Mouse (Mus musculus): Measurements from ENCODE around the gene Dennd5b. TPM values are rescaled to one million over a fixed set of nuclear protein-coding genes. Genes with fewer than 3 reads are reported as not detected.
A peak's percentile ranks its signal among the peaks of the same experiment; 100 is the strongest.

Dennd5b gene
- total and polyA plus RNA-seq, 2 experiments from 2014 or later = 11.9 to 42.4 TPM

- no peak for TF ChIP-seq CTCF (IDR thresholded peaks at IDR 0.05; ENCODE audit: low read depth)
- Histone ChIP-seq H3K4me1 (ENCODE audit: insufficient read depth, low read length) (peaks cover 4% of the 10 kb centered on the region; the same call in 1 of the 2 replicates), H3K9me3 (ENCODE audit: low read length) (no peaks in the 10 kb centered on the region), H3K9ac (replicated peaks; ENCODE audit: low read length) (peak overlapping the region; percentile 96), H3K27ac (peak overlapping the region; percentile 96), H3K4me3 (ENCODE audit: low read length) (peak overlapping the region; percentile 97), H3K36me3 (ENCODE audit: insufficient read depth, low read length) (no peaks in the 10 kb centered on the region), H3K27me3 (ENCODE audit: insufficient read depth, low read length) (no peaks in the 10 kb centered on the region), H3K4me2 (ENCODE audit: low read depth, low read length) (peak overlapping the region; percentile 74)
- WGBS = 11% methylated on average over 7 of the region's 7 CpGs
- DNase-seq (ENCODE audit: low spot score) = no peak
- ATAC-seq = no peak
These were observed 413 bp upstream of the Dennd5b start for GRCm38 (mm10) chr6:149101943-149102243.

- H3K27ac ChIP-seq = peak overlapping the region; percentile 96
- DNase-seq (ENCODE audit: low spot score) (peak; percentile 77), ATAC-seq (peak; percentile 62)
- H3K4me3 ChIP-seq (ENCODE audit: low read length) = peak overlapping the region; percentile 97
- H3K9me3 ChIP-seq (ENCODE audit: low read length) = no peaks in the 10 kb centered on the region
- H3K9ac ChIP-seq (replicated peaks; ENCODE audit: low read length) = peak overlapping the region; percentile 96
- H3K27me3 ChIP-seq (ENCODE audit: insufficient read depth, low read length) = no peaks in the 10 kb centered on the region
- H3K4me1 ChIP-seq (ENCODE audit: insufficient read depth, low read length) = peaks cover 4% of the 10 kb centered on the region; the same call in 1 of the 2 replicates
- no peak; the same call in none of the 2 replicates for TF ChIP-seq CTCF (IDR thresholded peaks at IDR 0.05; ENCODE audit: low read depth)
- H3K4me2 ChIP-seq (ENCODE audit: low read depth, low read length) = peak overlapping the region; percentile 74
- H3K36me3 ChIP-seq (ENCODE audit: insufficient read depth, low read length) = no peaks in the 10 kb centered on the region
- under 1% methylated on average over 52 of the region's 52 CpGs for WGBS
These were observed 1.1 kb downstream of the Dennd5b start for GRCm38 (mm10) chr6:149100174-149101075.

- ATAC-seq (no peak), DNase-seq (ENCODE audit: low spot score) (no peak)
- H3K36me3 ChIP-seq (ENCODE audit: insufficient read depth, low read length) = no peaks in the 10 kb centered on the region
- H3K4me2 ChIP-seq (ENCODE audit: low read depth, low read length) = peak overlapping the region; percentile 74
- H3K9ac ChIP-seq (replicated peaks; ENCODE audit: low read length) = no peak overlapping the region
- no peaks in the 10 kb centered on the region for H3K9me3 ChIP-seq (ENCODE audit: low read length)
- H3K27me3 ChIP-seq (ENCODE audit: insufficient read depth, low read length) = no peaks in the 10 kb centered on the region
- peaks cover 4% of the 10 kb centered on the region; the same call in 1 of the 2 replicates for H3K4me1 ChIP-seq (ENCODE audit: insufficient read depth, low read length)
- no peak for TF ChIP-seq CTCF (IDR thresholded peaks at IDR 0.05; ENCODE audit: low read depth)
- H3K27ac ChIP-seq = no peak overlapping the region
- H3K4me3 ChIP-seq (ENCODE audit: low read length) = peak overlapping the region; percentile 97; the same call in 1 of the 2 replicates
These were observed 2.5 kb downstream of the Dennd5b start for GRCm38 (mm10) chr6:149098993-149099392.

- Histone ChIP-seq H3K9me3 (ENCODE audit: low read length) (no peaks in the 10 kb centered on the region), H3K4me1 (ENCODE audit: insufficient read depth, low read length) (peaks cover 4% of the 10 kb centered on the region; the same call in 1 of the 2 replicates), H3K27ac (no peak overlapping the region), H3K27me3 (ENCODE audit: insufficient read depth, low read length) (no peaks in the 10 kb centered on the region), H3K9ac (replicated peaks; ENCODE audit: low read length) (no peak overlapping the region), H3K4me3 (ENCODE audit: low read length) (no peak overlapping the region), H3K4me2 (ENCODE audit: low read depth, low read length) (no peak overlapping the region), H3K36me3 (ENCODE audit: insufficient read depth, low read length) (no peaks in the 10 kb centered on the region)
- WGBS = 100% methylated on average over 1 of the region's 1 CpGs
- ATAC-seq (no peak), DNase-seq (ENCODE audit: low spot score) (no peak)
- TF ChIP-seq CTCF (IDR thresholded peaks at IDR 0.05; ENCODE audit: low read depth) = no peak
These were observed 4.2 kb downstream of the Dennd5b start for GRCm38 (mm10) chr6:149097276-149097675.

GRCm38 (mm10) chr6:149096233-149096632 is 5.2 kb downstream of the Dennd5b start:
- DNase-seq (ENCODE audit: low spot score) (no peak), ATAC-seq (no peak)
- Histone ChIP-seq H3K9ac (replicated peaks; ENCODE audit: low read length) (no peak overlapping the region), H3K4me1 (ENCODE audit: insufficient read depth, low read length) (peaks cover 4% of the 10 kb centered on the region; the same call in 1 of the 2 replicates), H3K4me3 (ENCODE audit: low read length) (no peak overlapping the region), H3K27ac (no peak overlapping the region), H3K36me3 (ENCODE audit: insufficient read depth, low read length) (no peaks in the 10 kb centered on the region), H3K4me2 (ENCODE audit: low read depth, low read length) (no peak overlapping the region), H3K9me3 (ENCODE audit: low read length) (no peaks in the 10 kb centered on the region), H3K27me3 (ENCODE audit: insufficient read depth, low read length) (no peaks in the 10 kb centered on the region)
- WGBS = 89% methylated on average over 2 of the region's 2 CpGs
- TF ChIP-seq CTCF (IDR thresholded peaks at IDR 0.05; ENCODE audit: low read depth) = no peak

GRCm38 (mm10) chr6:149095389-149095788 is 6.1 kb downstream of the Dennd5b start:
- ATAC-seq = no peak
- peak; percentile 28 for DNase-seq (ENCODE audit: low spot score)
- Histone ChIP-seq H3K9ac (replicated peaks; ENCODE audit: low read length) (no peak overlapping the region), H3K4me3 (ENCODE audit: low read length) (no peak overlapping the region), H3K9me3 (ENCODE audit: low read length) (no peaks in the 10 kb centered on the region), H3K4me1 (ENCODE audit: insufficient read depth, low read length) (peaks cover 4% of the 10 kb centered on the region; the same call in 1 of the 2 replicates), H3K4me2 (ENCODE audit: low read depth, low read length) (no peak overlapping the region), H3K27ac (no peak overlapping the region), H3K27me3 (ENCODE audit: insufficient read depth, low read length) (no peaks in the 10 kb centered on the region), H3K36me3 (ENCODE audit: insufficient read depth, low read length) (no peaks in the 10 kb centered on the region)
- TF ChIP-seq CTCF (IDR thresholded peaks at IDR 0.05; ENCODE audit: low read depth) = no peak
- 44% methylated on average over 6 of the region's 6 CpGs for WGBS

- H3K27me3 ChIP-seq (ENCODE audit: insufficient read depth, low read length) = no peaks in the 10 kb centered on the region
- no peak overlapping the region for H3K9ac ChIP-seq (replicated peaks; ENCODE audit: low read length)
- H3K36me3 ChIP-seq (ENCODE audit: insufficient read depth, low read length) = no peaks in the 10 kb centered on the region
- no peak overlapping the region for H3K4me2 ChIP-seq (ENCODE audit: low read depth, low read length)
- no peak for TF ChIP-seq CTCF (IDR thresholded peaks at IDR 0.05; ENCODE audit: low read depth)
- H3K4me3 ChIP-seq (ENCODE audit: low read length) = no peak overlapping the region
- DNase-seq (ENCODE audit: low spot score) = no peak
- no peaks in the 10 kb centered on the region for H3K9me3 ChIP-seq (ENCODE audit: low read length)
- H3K4me1 ChIP-seq (ENCODE audit: insufficient read depth, low read length) = peaks cover 2% of the 10 kb centered on the region; the same call in 1 of the 2 replicates
- ATAC-seq = no peak
- H3K27ac ChIP-seq = no peak overlapping the region
- 79% methylated on average over 1 of the region's 1 CpGs for WGBS
These were observed 6.9 kb downstream of the Dennd5b start for GRCm38 (mm10) chr6:149094555-149094954.

Measured in hindbrain, postnatal 0 days (tissue).